Mouse (Mus musculus) mouse embryonic stem cell (cell line): Measurements from ENCODE around the gene Cln3.

Experiments used
- in situ Hi-C, 2 experiments: fragments of 300-500 bp; cut with MboI; formaldehyde crosslinking; loops; 1 replicate in 1 of 2; 3 replicates in 1 of 2; pipeline ENCODE4 v1.14.3; 2019 to 2020; ENCODE audit warnings: low sequenced_read_pairs in 2 of 2, low pct_unique_long_range_greater_than_20kb in 1 of 2, mixed read lengths in 1 of 2; ENCODE audit not compliant: unreplicated experiment in 1 of 2

The Cln3 gene

DNA sequence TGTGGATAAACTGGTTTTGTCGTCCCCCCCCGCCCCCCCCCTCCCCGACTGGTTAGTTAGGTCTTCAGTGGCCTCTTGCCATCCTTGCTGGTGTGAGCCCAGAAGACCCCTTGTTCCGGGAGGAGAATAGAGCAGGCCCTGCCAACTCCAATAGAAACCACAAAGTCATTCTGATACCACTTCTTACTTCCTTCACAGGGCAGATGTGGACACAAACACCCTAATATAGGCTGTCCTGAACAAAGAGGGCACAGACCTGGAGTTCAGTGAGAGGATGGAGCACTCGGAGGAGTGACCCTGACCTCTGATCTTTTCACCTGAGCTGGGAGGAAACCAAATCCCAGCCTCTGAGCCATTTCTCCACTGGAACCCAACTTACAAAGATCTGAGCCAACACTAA is 16.3 kb upstream of the Cln3 start:
- in situ Hi-C loops, result no loop called here

DNA sequence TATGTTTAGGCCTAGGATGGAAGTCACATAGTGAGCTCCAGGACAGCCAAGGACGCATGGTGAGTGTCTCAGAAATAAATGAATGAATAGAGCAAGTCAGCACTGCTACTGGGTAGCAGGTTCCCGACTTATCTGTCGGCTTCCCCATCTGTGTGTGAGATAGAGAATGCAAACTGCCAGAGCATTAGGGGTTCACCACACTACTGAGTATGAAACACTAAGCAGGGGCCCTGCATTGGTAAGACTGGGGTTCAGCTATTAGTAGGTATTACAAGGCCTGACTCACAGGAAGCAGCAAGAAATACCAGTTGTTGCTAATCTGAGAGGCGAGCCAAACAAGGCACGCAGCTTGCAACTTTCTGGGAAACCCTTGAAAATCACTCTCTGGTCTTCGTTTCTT is 13.3 kb upstream of the Cln3 start:
- in situ Hi-C loops, result no loop called here

DNA sequence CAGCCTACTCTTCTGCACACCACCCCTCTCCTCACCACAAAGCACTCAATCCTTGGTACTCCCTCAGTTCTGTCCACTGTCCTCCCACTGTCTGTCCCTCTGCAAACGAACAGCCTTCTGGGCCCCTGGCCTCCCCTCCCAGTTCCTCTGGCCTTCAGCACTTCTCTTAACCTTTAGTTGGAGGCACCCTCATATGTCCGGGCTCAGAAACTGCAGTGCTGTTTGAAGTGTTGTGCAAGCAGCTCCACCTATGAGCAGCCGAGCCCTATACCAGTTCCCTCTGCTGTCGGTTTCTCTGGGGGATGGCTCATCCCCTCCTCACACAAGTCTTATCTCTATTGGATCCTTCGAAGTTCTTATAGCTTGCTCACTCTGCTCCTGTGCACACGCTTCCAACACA is 10.8 kb upstream of the Cln3 start:
- in situ Hi-C loops, result no loop called here

DNA sequence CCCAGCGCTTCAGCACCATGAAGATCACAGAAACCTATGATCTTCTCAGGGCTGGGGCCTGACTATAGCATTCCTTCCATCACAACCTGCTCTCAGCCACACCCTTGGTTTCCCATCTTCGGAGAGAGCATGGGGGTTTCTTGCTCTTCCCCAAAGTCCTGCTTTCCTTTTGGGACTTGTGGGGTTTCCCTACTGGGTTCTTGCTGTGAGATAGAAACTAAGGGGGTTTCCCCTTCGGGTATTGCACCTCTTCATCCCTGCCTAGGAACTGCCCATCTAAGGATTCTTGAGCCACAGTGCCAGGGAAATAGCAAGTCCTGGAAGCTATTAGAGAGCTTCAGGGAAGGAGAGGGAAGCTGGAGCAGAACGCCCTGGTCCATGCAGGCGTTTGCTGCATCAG is 10.3 kb upstream of the Cln3 start:
- in situ Hi-C loops, result no loop called here

DNA sequence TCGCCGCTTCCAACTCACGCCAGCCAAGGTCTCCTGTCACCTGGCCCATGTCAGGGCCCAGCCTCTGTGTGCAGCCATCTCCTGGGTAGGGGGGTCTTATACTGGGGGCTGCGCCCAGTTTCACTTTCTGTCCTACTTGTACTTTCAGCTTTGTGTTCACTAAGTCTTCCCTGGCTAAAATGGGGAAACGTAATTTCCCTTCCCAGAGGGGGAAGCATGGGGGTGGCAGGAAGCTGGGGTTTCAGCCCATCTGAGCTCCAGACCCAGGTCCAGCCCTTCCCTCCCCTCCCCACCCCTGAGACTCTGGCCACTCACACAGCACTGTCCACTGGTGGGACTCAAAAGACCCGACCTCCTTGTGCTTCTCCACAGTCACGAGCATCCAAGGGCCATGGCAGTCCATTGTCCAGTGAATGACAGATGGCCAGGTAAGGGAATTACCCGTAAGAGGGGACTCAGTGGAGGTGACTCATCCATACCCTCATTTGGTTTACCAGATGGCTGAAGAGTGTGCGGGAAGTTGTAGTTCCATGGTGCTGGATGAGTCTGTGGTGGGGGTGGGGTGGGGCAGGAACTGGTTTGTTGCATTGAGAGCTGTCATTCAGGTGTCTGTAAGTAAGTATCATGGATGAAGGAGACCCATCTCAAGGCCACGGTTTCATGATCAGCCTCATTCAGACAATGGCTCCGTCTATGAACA is 9.4 kb upstream of the Cln3 start, which contains the start of gene Il27:
TSS of gene Il27 (minus strand) at position 80 of the 700 bp plus-strand sequence.
- in situ Hi-C loops, result no loop called here

GRCm38 (mm10) chr7:126587779-126588178 is 2.2 kb upstream of the Cln3 start:
- in situ Hi-C loops, result loop anchor here in 1 of 2 experiments (5.0 kb wide), 1 partner anchor 45 kb away; the partner anchor contains the start of gene Nupr1

- in situ Hi-C loops, result loop anchor here in 1 of 2 experiments (5.0 kb wide), 1 partner anchor 45 kb away; the partner anchor contains the start of gene Nupr1
Observed at GRCm38 (mm10) chr7:126586839-126587238, 1.2 kb upstream of the Cln3 start.

- in situ Hi-C loops, result loop anchor here in 1 of 2 experiments (5.0 kb wide), 1 partner anchor 48 kb away; the partner anchor contains the start of gene Nupr1
Observed at GRCm38 (mm10) chr7:126584506-126584977, 1.1 kb downstream of the Cln3 start, which contains the start of gene Apobr. TSS of gene Apobr (plus strand) at chr7:126584942.

- in situ Hi-C loops, result loop anchor here in 1 of 2 experiments (5.0 kb wide), 1 partner anchor 49 kb away; the partner anchor contains the start of gene Nupr1
Observed at GRCm38 (mm10) chr7:126583761-126584160, 1.9 kb downstream of the Cln3 start.

DNA sequence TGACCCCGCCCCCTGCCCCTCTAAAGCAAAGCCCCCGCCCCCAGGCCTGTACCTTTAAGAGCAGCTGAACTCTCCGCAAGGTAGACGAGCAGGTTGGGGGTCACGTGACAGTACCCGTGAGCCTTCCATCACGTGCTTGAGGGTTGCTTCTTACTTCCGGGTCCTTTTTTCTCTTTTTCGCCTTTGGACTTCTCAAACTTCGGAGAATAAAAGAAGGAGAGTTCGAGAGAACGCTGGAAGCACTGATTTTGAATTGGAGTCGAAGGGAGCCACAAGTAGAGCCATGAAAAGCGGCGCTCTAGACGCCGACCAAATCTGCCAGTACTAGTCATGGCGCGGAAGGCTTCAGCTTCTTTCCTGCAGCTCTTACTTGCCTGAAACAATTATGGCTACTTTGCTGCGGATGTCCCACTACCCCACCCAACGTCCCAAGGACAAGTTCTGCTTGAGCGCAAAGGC is 2.3 kb downstream of the Cln3 start:
- in situ Hi-C loops, result loop anchor here in 1 of 2 experiments (5.0 kb wide), 1 partner anchor 49 kb away; the partner anchor contains the start of gene Nupr1

- in situ Hi-C loops, result loop anchor here in 1 of 2 experiments (5.0 kb wide), 1 partner anchor 50 kb away; the partner anchor contains the start of gene Nupr1
Observed at GRCm38 (mm10) chr7:126582759-126583158, 2.9 kb downstream of the Cln3 start.

- in situ Hi-C loops, result loop anchor here in 1 of 2 experiments (5.0 kb wide), 1 partner anchor 51 kb away; the partner anchor contains the start of gene Nupr1
Observed at GRCm38 (mm10) chr7:126581661-126582060, 4.0 kb downstream of the Cln3 start.

- in situ Hi-C loops, result no loop called here
Observed at GRCm38 (mm10) chr7:126579172-126579571, 6.4 kb downstream of the Cln3 start.

- in situ Hi-C loops, result no loop called here
Observed at GRCm38 (mm10) chr7:126576946-126577345, 8.7 kb downstream of the Cln3 start.

GRCm38 (mm10) chr7:126566094-126566765 is 19.4 kb downstream of the Cln3 start, which contains the start of gene Eif3c:
TSS of gene Eif3c (minus strand) at chr7:126566411.
- in situ Hi-C loops, result no loop called here

- in situ Hi-C loops, result no loop called here
Observed at GRCm38 (mm10) chr7:126565693-126566092, 19.9 kb downstream of the Cln3 start.

DNA sequence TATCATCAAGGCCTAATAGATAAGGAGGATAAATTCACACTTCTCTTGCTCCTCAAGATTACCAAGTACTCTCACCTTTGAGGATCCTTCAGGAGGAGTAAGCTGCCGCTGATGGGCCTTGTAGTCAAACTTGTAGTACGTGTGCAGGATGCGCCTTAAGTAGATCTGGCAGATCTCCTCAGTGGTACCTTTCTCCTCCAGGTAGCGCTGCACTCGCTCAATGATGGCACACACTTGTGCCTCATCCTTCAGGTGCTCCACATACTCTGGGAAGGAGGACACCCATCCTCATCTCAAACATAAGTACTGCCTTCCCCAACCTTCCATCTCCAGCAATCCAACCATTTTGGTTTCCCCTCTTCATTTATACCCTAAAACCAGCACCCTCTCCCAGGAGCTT is 29.0 kb downstream of the Cln3 start:
- in situ Hi-C loops, result loop anchor here in 1 of 2 experiments (5.0 kb wide), 1 partner anchor 59 kb away; no protein-coding TSS in a partner anchor

DNA sequence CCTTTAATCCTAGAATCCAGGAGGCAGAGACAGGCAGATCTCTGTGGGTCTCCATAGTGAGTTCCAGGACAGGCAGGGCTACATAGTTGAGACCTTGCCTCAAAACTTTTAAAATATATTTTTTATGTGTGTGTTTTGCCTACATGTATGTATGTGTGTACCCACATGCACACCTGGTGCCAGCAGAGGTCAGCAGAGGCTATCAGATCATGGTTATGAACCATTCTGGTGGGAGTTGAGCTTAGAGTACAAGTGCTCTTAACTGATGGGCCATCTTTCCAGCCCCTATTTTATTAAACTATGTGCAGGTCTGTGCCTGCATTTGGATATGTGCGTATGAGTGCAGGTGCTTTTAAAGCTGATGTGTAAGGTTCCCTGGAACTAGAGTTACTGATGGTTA is 30.8 kb downstream of the Cln3 start:
- in situ Hi-C loops, result loop anchor here in 1 of 2 experiments (5.0 kb wide), 1 partner anchor 57 kb away; no protein-coding TSS in a partner anchor

- in situ Hi-C loops, result loop anchor here in 1 of 2 experiments (5.0 kb wide), 1 partner anchor 48 kb away; no protein-coding TSS in a partner anchor
Observed at GRCm38 (mm10) chr7:126545631-126546030, 40.0 kb downstream of the Cln3 start.
